Mouse (Mus musculus) MEL (cell line): Measurements from ENCODE around the gene Fnbp4. TPM values are rescaled to one million over a fixed set of nuclear protein-coding genes. Genes with fewer than 3 reads are reported as not detected.

Experiments used
- DNase-seq: peaks from one replicate; pipeline ENCODE4 v3.0.0; 2011; ENCODE audit warnings: low read depth, low spot score
- H3K27ac ChIP-seq: 2 replicates; pipeline ENCODE4 v1.5.1; 2012; ENCODE audit warnings: low read depth, mild to moderate bottlenecking, control low read depth, low read length, moderate library complexity; ENCODE audit not compliant: control insufficient read depth
- H3K27me3 ChIP-seq, 2 experiments: fragments of 150-350 bp in 1 of 2; sonication (generic) in 1 of 2; 2 replicates each; pipeline ENCODE4 v1.6.1; 2012; ENCODE audit warnings: low read length in 2 of 2, mild to moderate bottlenecking in 2 of 2, improper control_type of control experiment in 1 of 2, moderate library complexity in 1 of 2; ENCODE audit not compliant: insufficient read depth in 2 of 2, control insufficient read depth in 1 of 2
- H3K36me3 ChIP-seq, 2 experiments: 2 replicates each; pipeline ENCODE4 v1.6.1; 2012 to 2014; ENCODE audit warnings: low read length in 2 of 2, improper control_type of control experiment in 1 of 2, inconsistent platforms in 1 of 2, mild to moderate bottlenecking in 1 of 2; ENCODE audit not compliant: insufficient read depth in 2 of 2, control insufficient read depth in 1 of 2
- H3K4me1 ChIP-seq, 2 experiments: fragments of 150-350 bp in 1 of 2; sonication (generic) in 1 of 2; 2 replicates each; pipeline ENCODE4 v1.6.1; 2012; ENCODE audit warnings: low read length in 2 of 2, improper control_type of control experiment in 1 of 2, mild to moderate bottlenecking in 1 of 2; ENCODE audit not compliant: insufficient read depth in 2 of 2, control insufficient read depth in 1 of 2
- H3K4me3 ChIP-seq, 2 experiments: fragments of 150-350 bp in 1 of 2; sonication (generic) in 1 of 2; 2 replicates each; pipeline ENCODE4 v1.5.1; 2012; ENCODE audit warnings: low read depth in 2 of 2, low read length in 2 of 2, mild to moderate bottlenecking in 2 of 2, moderate library complexity in 2 of 2, control low read depth in 1 of 2, improper control_type of control experiment in 1 of 2; ENCODE audit not compliant: control insufficient read depth in 1 of 2, insufficient read depth in 1 of 2
- H3K79me2 ChIP-seq: 2 replicates; pipeline ENCODE4 v1.6.1; 2012; ENCODE audit warnings: mild to moderate bottlenecking, low read length, moderate library complexity; ENCODE audit not compliant: control insufficient read depth, poor library complexity, insufficient read depth
- H3K9ac ChIP-seq: 2 replicates; pipeline ENCODE4 v1.6.1; 2012; ENCODE audit warnings: low read depth, mild to moderate bottlenecking, control low read depth, low read length, moderate library complexity; ENCODE audit not compliant: control insufficient read depth, poor library complexity, severe bottlenecking
- H3K9me3 ChIP-seq: fragments of 150-350 bp; sonication (generic); replicated peaks from 2 replicates; pipeline ENCODE4 v1.6.1; 2012; ENCODE audit warnings: mild to moderate bottlenecking, low read length, improper control_type of control experiment, moderate library complexity; ENCODE audit not compliant: insufficient read depth
- CHD2 ChIP-seq: IDR thresholded peaks from 2 replicates; pipeline ENCODE4 v1.6.1; 2011; ENCODE audit warnings: low read length, improper control_type of control experiment
- E2F4 ChIP-seq: IDR thresholded peaks from 2 replicates; pipeline ENCODE4 v1.6.1; 2011; ENCODE audit warnings: low read depth, low read length, improper control_type of control experiment, borderline replicate concordance
- ETS1 ChIP-seq: IDR thresholded peaks from 2 replicates; pipeline ENCODE4 v1.6.1; 2012; ENCODE audit warnings: low read depth, mild to moderate bottlenecking, inconsistent platforms, low read length, improper control_type of control experiment, moderate library complexity
- HCFC1 ChIP-seq: IDR thresholded peaks from 2 replicates; pipeline ENCODE4 v1.6.1; 2012; ENCODE audit warnings: low read depth, mild to moderate bottlenecking, inconsistent platforms, low read length, improper control_type of control experiment, moderate library complexity
- JUND ChIP-seq: IDR thresholded peaks from 2 replicates; pipeline ENCODE4 v1.6.1; 2011; ENCODE audit warnings: low read depth, mild to moderate bottlenecking, improper control_type of control experiment, low read length
- MAFK ChIP-seq: IDR thresholded peaks from 2 replicates; pipeline ENCODE4 v1.6.1; 2011; ENCODE audit warnings: low read depth, mild to moderate bottlenecking, low read length, improper control_type of control experiment, borderline replicate concordance
- MAX ChIP-seq: IDR thresholded peaks from 2 replicates; pipeline ENCODE4 v1.6.1; 2011; ENCODE audit warnings: low read length, improper control_type of control experiment
- MAZ ChIP-seq: IDR thresholded peaks from 2 replicates; pipeline ENCODE4 v1.6.1; 2012; ENCODE audit warnings: low read depth, mild to moderate bottlenecking, inconsistent platforms, low read length, improper control_type of control experiment
- MEF2A ChIP-seq: IDR thresholded peaks from 2 replicates; pipeline ENCODE4 v1.6.1; 2014; ENCODE audit warnings: low read depth, mild to moderate bottlenecking, inconsistent platforms, low read length, improper control_type of control experiment; ENCODE audit not compliant: poor library complexity, insufficient replicate concordance, severe bottlenecking; ENCODE audit errors: extremely low read depth
- MXI1 ChIP-seq: IDR thresholded peaks from 2 replicates; pipeline ENCODE4 v1.6.1; 2011; ENCODE audit warnings: mild to moderate bottlenecking, low read depth, low read length, improper control_type of control experiment
- MYB ChIP-seq: IDR thresholded peaks from 2 replicates; pipeline ENCODE4 v1.6.1; 2011; ENCODE audit warnings: mild to moderate bottlenecking, low read depth, low read length, improper control_type of control experiment
- NRF1 ChIP-seq: IDR thresholded peaks from 2 replicates; pipeline ENCODE4 v1.6.1; 2014; ENCODE audit warnings: low read depth, mild to moderate bottlenecking, inconsistent platforms, low read length, improper control_type of control experiment, moderate library complexity; ENCODE audit not compliant: poor library complexity, insufficient read depth, severe bottlenecking
- POLR2A ChIP-seq, 2 experiments: IDR thresholded peaks; 2 replicates each; pipeline ENCODE4 v1.6.1; 2011 to 2012; ENCODE audit warnings: low read length in 2 of 2, mild to moderate bottlenecking in 2 of 2, control low read depth in 1 of 2, improper control_type of control experiment in 1 of 2, low read depth in 1 of 2, moderate library complexity in 1 of 2; ENCODE audit not compliant: control insufficient read depth in 1 of 2, insufficient read depth in 1 of 2, poor library complexity in 1 of 2
- POLR2AphosphoS2 ChIP-seq: IDR thresholded peaks from 2 replicates; pipeline ENCODE4 v1.6.1; 2011; ENCODE audit warnings: low read length, improper control_type of control experiment
- POLR2AphosphoS5 ChIP-seq: IDR thresholded peaks from 2 replicates; pipeline ENCODE4 v1.6.1; 2012; ENCODE audit warnings: low read depth, borderline replicate concordance, mild to moderate bottlenecking, inconsistent platforms, low read length, moderate library complexity, mixed read lengths
- RAD21 ChIP-seq: IDR thresholded peaks from 2 replicates; pipeline ENCODE4 v1.6.1; 2011; ENCODE audit warnings: mild to moderate bottlenecking, low read depth, low read length, improper control_type of control experiment
- SIN3A ChIP-seq: IDR thresholded peaks from 2 replicates; pipeline ENCODE4 v1.6.1; 2012; ENCODE audit warnings: low read length, improper control_type of control experiment, inconsistent platforms
- TAL1 ChIP-seq: IDR thresholded peaks from 2 replicates; pipeline ENCODE4 v1.6.1; 2012; ENCODE audit warnings: mild to moderate bottlenecking, inconsistent platforms, low read length, moderate library complexity, mixed read lengths
- TBP ChIP-seq: IDR thresholded peaks from 2 replicates; pipeline ENCODE4 v1.8.0; 2011; ENCODE audit warnings: low read depth, low read length, improper control_type of control experiment
- UBTF ChIP-seq: IDR thresholded peaks from 2 replicates; pipeline ENCODE4 v1.6.1; 2012; ENCODE audit warnings: low read depth, mild to moderate bottlenecking, inconsistent platforms, low read length, improper control_type of control experiment, moderate library complexity, borderline replicate concordance; ENCODE audit not compliant: insufficient read depth
- USF2 ChIP-seq, 2 experiments: IDR thresholded peaks; 2 replicates each; pipeline ENCODE4 v1.6.1; 2011 to 2012; ENCODE audit warnings: improper control_type of control experiment in 2 of 2, low read length in 2 of 2, borderline replicate concordance in 1 of 2, inconsistent platforms in 1 of 2, low read depth in 1 of 2, mild to moderate bottlenecking in 1 of 2; ENCODE audit not compliant: insufficient read depth in 1 of 2
- ZC3H11A ChIP-seq: IDR thresholded peaks from 2 replicates; pipeline ENCODE4 v1.6.1; 2012; ENCODE audit warnings: low read depth, mild to moderate bottlenecking, inconsistent platforms, low read length, improper control_type of control experiment
- ZKSCAN1 ChIP-seq: IDR thresholded peaks from 2 replicates; pipeline ENCODE4 v1.6.1; 2012; ENCODE audit warnings: low read depth, mild to moderate bottlenecking, inconsistent platforms, low read length, improper control_type of control experiment, moderate library complexity
- polyA plus RNA-seq, 2 experiments: library from polyadenylated mRNA; stranded (reverse) in 1 of 2; unstranded in 1 of 2; fragments of >175 nt in 1 of 2; fragments of >200 nt in 1 of 2; gene quantifications; 2 replicates each; pipeline versions ENCODE4 v1.2.1 to v1.2.4; 2012; ENCODE audit warnings: low replicate concordance in 2 of 2, low read depth in 1 of 2; ENCODE audit not compliant: insufficient read length in 2 of 2, insufficient read depth in 1 of 2, missing spikeins in 1 of 2
- total RNA-seq: library from RNA; depleted of rRNA; stranded (reverse); fragments of 300-350 nt; gene quantifications from 2 replicates; pipeline ENCODE4 v1.2.3, GENCODE M21; 2012

Gene Fnbp4
- total and polyA plus RNA-seq, 3 experiments = 42.1 to 353 (median 73.7) TPM

GRCm38 (mm10) chr2:90717366-90717765 lies 27.8 kb upstream of the Fnbp4 start:
- Histone ChIP-seq H3K4me3 (no peak overlapping the region), H3K36me3 (peaks cover 21 to 47% of the 10 kb centered on the region in 2 experiments), H3K9me3 (no peaks in the 10 kb centered on the region), H3K27me3 (no peaks in the 10 kb centered on the region), H3K4me1 (peaks cover 10 to 11% of the 10 kb centered on the region in 2 experiments), H3K27ac (no peak overlapping the region), H3K79me2 (0 out of 2 replicates have a peak, but pooled peaks cover 2% of the 10 kb centered on the region), H3K9ac (no peak overlapping the region)
- DNase-seq = no peak
- TF ChIP-seq MAZ (no peak), NRF1 (no peak), MAX (no peak), TAL1 (no peak), POLR2A (IDR thresholded peaks at IDR 0.05; ENCODE audit: control insufficient read depth in 1 of 2, insufficient read depth in 1 of 2, low read depth in 1 of 2, low read length in 2 of 2, poor library complexity in 1 of 2) (no peak), POLR2AphosphoS2 (no peak), RAD21 (no peak), JUND (no peak)
- TF ChIP-seq, all 39 proteins: peak for 0

- Histone ChIP-seq H3K9me3 (no peaks in the 10 kb centered on the region), H3K79me2 (0 out of 2 replicates have a peak, but pooled peaks cover 2% of the 10 kb centered on the region), H3K36me3 (peaks cover 21 to 46% of the 10 kb centered on the region in 2 experiments), H3K9ac (no peak overlapping the region), H3K27me3 (no peaks in the 10 kb centered on the region), H3K4me1 (peaks cover 10 to 11% of the 10 kb centered on the region in 2 experiments), H3K4me3 (no peak overlapping the region), H3K27ac (no peak overlapping the region)
- no peak for DNase-seq
- TF ChIP-seq E2F4 (no peak), POLR2AphosphoS5 (no peak), CHD2 (no peak), MEF2A (no peak), MAX (no peak), MAFK (no peak), UBTF (no peak), NRF1 (no peak), ZKSCAN1 (no peak), MXI1 (no peak), HCFC1 (no peak), ETS1 (no peak), USF2 (IDR thresholded peaks at IDR 0.05; ENCODE audit: borderline replicate concordance in 1 of 2, insufficient read depth in 1 of 2, low read depth in 1 of 2, low read length in 2 of 2) (no peak), RAD21 (no peak), ZC3H11A (no peak), MYB (no peak), SIN3A (no peak), TBP (no peak)
Measured at GRCm38 (mm10) chr2:90717948-90718347, 27.2 kb upstream of the Fnbp4 start.
